Mouse (Mus musculus) lung, embryonic 14.5 days (tissue): ENCODE results near the gene Gdf9. TPM values are rescaled to one million over a fixed set of nuclear protein-coding genes. Genes with fewer than 3 reads are reported as not detected.

Experiments used
- ATAC-seq: fragments of 200-750 bp; cut with Nextera tagmentation; 2 replicates; pipeline ENCODE4 v1.8.0; 2017; ENCODE audit warnings: mild to moderate bottlenecking, moderate TSS enrichment, moderate library complexity; ENCODE audit not compliant: insufficient read depth
- DNase-seq: peaks from one replicate; pipeline ENCODE4 v3.0.0-alpha.2; 2015
- H3K27ac ChIP-seq: fragments of 300-500 bp; sonication (generic); 2 replicates; pipeline ENCODE4 v1.5.1; 2014; ENCODE audit warnings: low read depth, mild to moderate bottlenecking, moderate library complexity
- H3K27me3 ChIP-seq: fragments of 300-500 bp; sonication (generic); 2 replicates; pipeline ENCODE4 v1.6.1; 2014; ENCODE audit warnings: low read length, control low read depth; ENCODE audit not compliant: insufficient read depth
- H3K36me3 ChIP-seq: fragments of 300-500 bp; sonication (generic); 2 replicates; pipeline ENCODE4 v1.6.1; 2014; ENCODE audit warnings: control low read depth; ENCODE audit not compliant: insufficient read depth
- H3K4me1 ChIP-seq: fragments of 300-500 bp; sonication (generic); 2 replicates; pipeline ENCODE4 v1.6.1; 2014; ENCODE audit warnings: antibody characterized with exemption, control low read depth; ENCODE audit not compliant: insufficient read depth
- H3K4me2 ChIP-seq: fragments of 300-500 bp; sonication (generic); 2 replicates; pipeline ENCODE4 v1.6.1; 2014; ENCODE audit warnings: mild to moderate bottlenecking
- H3K4me3 ChIP-seq: fragments of 300-500 bp; sonication (generic); 2 replicates; pipeline ENCODE4 v1.5.1; 2014; ENCODE audit warnings: low read depth, low read length
- H3K9ac ChIP-seq: fragments of 300-500 bp; sonication (generic); 2 replicates; pipeline ENCODE4 v1.6.1; 2014
- H3K9me3 ChIP-seq: fragments of 300-500 bp; sonication (generic); 2 replicates; pipeline ENCODE4 v1.6.1; 2016; ENCODE audit warnings: low read depth, low read length, control low read depth
- CTCF ChIP-seq: IDR thresholded peaks from 2 replicates; pipeline ENCODE4 v1.5.1; 2016; ENCODE audit warnings: antibody characterized with exemption, low read depth
- WGBS: fragments of 180-500 bp; shearing (Covaris S2); extraction: QIAGEN DNeasy Blood & Tissue Kit; methylation state at CpG from one replicate; pipeline ENCODE4 v1.1.7; 2014; 5-methylcytosine and 5-hydroxymethylcytosine counted together
- polyA plus RNA-seq: library from polyadenylated mRNA; unstranded; fragments of >200 nt; fragmentation: Nextera tagmentation; extraction: Ambion mirVana; gene quantifications from 2 replicates; pipeline ENCODE4 v1.2.1, GENCODE M21; 2014

Gene Gdf9
- polyA plus RNA-seq, 1 experiment from 2014 or later: 2.0 TPM

DNA sequence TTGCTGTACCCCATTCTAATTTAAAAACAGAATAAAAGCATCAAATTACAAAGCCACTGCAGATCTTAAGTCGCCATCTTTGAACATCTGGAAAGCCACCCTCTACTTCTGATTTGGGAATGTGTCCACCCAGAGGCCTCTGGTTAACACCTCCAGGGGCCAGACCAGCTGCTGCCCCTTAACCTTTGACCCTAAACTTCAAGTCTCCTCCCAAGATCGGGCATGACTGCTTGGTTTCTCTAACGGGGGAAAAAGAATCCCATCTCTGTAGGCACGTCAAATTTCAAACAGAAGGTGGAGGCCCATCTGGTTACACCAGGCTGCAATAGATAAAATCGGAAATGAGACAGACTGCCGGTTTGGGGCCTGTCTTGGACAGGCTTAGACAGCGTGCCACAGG, 47.0 kb downstream of the Gdf9 start:
- no peak overlapping the region for H3K27ac ChIP-seq
- H3K27me3 ChIP-seq: peaks cover 80% of the 10 kb centered on the region
- ATAC-seq (no peak), DNase-seq (no peak)
- no peak overlapping the region for H3K4me2 ChIP-seq
- no peaks in the 10 kb centered on the region for H3K4me1 ChIP-seq
- no peak overlapping the region for H3K9ac ChIP-seq
- 32% methylated on average over 7 of the region's 7 CpGs for WGBS
- H3K9me3 ChIP-seq: no peaks in the 10 kb centered on the region; the same call in 1 of the 2 replicates
- no peaks in the 10 kb centered on the region for H3K36me3 ChIP-seq
- peak overlapping the region; percentile 40; the same call in 1 of the 2 replicates for H3K4me3 ChIP-seq
- no peak for TF ChIP-seq CTCF

DNA sequence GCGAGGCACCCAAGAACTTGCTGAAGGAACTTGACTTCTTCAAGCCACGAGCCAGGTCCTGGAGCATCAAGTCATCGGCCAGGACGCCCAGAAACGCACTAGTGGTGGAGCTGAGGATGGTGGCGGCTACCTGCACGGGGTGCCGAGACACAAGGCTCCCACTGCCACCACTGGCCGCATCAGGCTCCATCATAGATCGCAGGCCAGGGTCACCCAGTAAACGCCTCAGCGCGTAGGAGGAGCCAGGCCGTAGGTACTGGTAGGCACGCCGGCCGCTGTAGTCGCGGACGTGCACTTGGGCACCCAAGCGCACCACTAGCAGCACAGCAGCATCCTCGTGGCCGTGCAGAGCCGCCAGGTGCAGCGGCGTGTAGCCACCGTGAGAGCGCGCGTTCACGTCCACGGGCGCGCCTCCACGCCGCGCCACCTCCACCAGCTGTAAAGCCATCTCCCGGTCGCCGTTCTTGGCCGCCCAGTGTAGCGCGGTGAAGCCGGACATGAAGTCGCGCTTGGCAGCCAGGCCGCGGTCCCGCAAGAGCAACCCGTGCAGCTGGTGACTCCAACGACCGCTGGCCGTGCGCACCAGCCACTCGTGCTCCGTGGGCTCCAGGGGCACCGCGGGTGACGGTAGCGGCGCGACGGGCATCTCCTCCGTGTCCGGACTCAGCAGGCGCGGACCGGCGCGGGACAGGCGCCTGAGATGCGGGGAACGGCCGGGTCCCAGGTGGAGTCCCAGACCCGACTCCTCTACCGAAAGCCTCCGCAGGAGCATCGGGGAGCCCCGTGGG, 47.8 kb downstream of the Gdf9 start:
- ATAC-seq (peak; percentile 31; the same call in 1 of the 2 replicates), DNase-seq (peak; percentile 33)
- Histone ChIP-seq H3K27me3 (peaks cover 80% of the 10 kb centered on the region), H3K27ac (no peak overlapping the region), H3K36me3 (no peaks in the 10 kb centered on the region), H3K4me3 (peak overlapping the region; percentile 40), H3K4me1 (no peaks in the 10 kb centered on the region), H3K9ac (peak overlapping the region; percentile 29; the same call in 1 of the 2 replicates), H3K4me2 (peak overlapping the region; percentile 77), H3K9me3 (no peaks in the 10 kb centered on the region; the same call in 1 of the 2 replicates)
- no peak for TF ChIP-seq CTCF
- 4% methylated on average over 76 of the region's 79 CpGs for WGBS

DNA sequence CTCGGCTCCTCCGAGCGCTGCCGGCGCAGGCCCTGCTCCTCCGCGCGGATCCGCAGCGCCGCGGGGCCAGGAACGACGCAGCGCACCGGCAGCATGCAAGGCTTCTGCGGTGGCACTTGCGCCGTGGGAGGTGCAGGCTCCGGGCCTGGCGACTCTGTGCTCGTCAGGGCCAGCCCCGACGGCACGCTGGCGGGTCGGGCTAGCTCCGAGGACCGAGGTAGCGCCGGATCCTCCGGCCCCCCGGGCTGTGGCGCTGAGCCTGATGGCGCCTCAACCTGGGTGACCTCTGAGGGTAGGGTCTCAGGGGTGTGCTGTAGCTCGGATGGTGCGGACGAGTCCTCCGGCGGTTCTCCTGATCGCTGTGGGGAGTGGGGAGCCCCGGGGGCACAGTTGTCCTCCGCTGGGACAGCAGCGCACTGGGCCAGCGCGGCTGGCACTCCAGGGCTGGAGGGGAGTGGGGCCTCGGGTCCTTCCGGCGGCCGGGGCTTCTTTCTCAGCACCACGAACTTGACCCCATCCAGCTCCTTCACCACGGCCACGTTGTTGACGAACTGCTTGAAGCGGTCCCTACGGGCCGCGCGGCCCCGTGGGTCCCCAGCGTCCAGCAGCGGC, 48.5 kb downstream of the Gdf9 start:
- WGBS: 1% methylated on average over 59 of the region's 62 CpGs
- no peak for TF ChIP-seq CTCF
- H3K36me3 ChIP-seq: no peaks in the 10 kb centered on the region
- peak overlapping the region; percentile 77 for H3K4me2 ChIP-seq
- H3K27ac ChIP-seq: no peak overlapping the region
- H3K4me3 ChIP-seq: peak overlapping the region; percentile 40
- peak overlapping the region; percentile 32; the same call in 1 of the 2 replicates for H3K9ac ChIP-seq
- H3K4me1 ChIP-seq: no peaks in the 10 kb centered on the region
- no peaks in the 10 kb centered on the region; the same call in 1 of the 2 replicates for H3K9me3 ChIP-seq
- H3K27me3 ChIP-seq: peaks cover 76% of the 10 kb centered on the region
- no peak for DNase-seq
- 0 out of 2 replicates have a peak, but pooled peaks have one; percentile 21 for ATAC-seq

GRCm38 (mm10) chr11:53479783-53480301, 49.0 kb downstream of the Gdf9 start, which contains the start of the genes Gm9945 and Sowaha:
Gm9945 (plus strand) TSS chr11:53480166.
Sowaha (minus strand) TSS chr11:53480274.
- no peak within 1 kb of the TSS for H3K27ac ChIP-seq

DNA sequence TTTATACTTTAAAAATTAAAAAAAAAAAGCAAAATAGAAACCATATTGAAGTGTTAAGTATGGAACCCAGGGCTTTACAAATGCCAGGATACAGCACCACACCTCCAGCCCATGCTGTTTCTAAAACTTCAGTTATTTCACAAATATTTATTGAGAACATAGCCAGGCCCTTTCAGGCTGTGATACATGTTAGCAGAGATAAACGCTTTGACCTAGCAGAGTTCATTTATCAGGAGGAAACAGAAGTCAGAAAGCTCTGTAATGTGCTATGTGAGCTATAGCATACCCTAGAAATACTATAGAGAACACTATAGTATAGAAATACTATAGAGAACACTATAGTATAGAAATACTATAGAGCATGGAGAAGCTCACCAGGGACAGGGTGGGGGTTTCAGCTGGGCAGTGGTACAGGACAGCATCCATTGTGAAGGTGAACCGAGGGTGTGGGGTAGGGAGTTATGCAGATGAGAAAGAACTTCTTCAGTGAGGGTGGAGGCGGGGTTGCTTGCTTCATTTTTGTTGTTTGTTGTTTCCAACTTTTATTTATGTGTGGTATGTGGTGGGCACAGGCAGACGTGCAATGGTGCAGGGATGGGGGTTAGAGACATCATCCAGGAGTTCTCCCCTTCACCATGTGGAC, 50.4 kb downstream of the Gdf9 start:
- no peaks in the 10 kb centered on the region for H3K36me3 ChIP-seq
- H3K4me3 ChIP-seq: no peak overlapping the region
- H3K4me2 ChIP-seq: no peak overlapping the region
- no peaks in the 10 kb centered on the region for H3K4me1 ChIP-seq
- H3K27ac ChIP-seq: no peak overlapping the region
- H3K27me3 ChIP-seq: peaks cover 60% of the 10 kb centered on the region
- H3K9me3 ChIP-seq: no peaks in the 10 kb centered on the region; the same call in 1 of the 2 replicates
- no peak for TF ChIP-seq CTCF
- H3K9ac ChIP-seq: no peak overlapping the region
- DNase-seq: no peak
- no peak for ATAC-seq
- 58% methylated on average over 4 of the region's 4 CpGs for WGBS

More at GRCm38 (mm10) chr11:53479783-53480301, 49.0 kb downstream of the Gdf9 start, which contains the start of the genes Gm9945 and Sowaha:
- 3% methylated on average over 40 of the region's 40 CpGs for WGBS
- Histone ChIP-seq H3K4me2 (peak within 1 kb of the TSS; percentile 77), H3K27me3 (peaks cover 70% of the 10 kb centered on the region), H3K4me3 (peak within 1 kb of the TSS; percentile 40), H3K9ac (peak within 1 kb of the TSS; percentile 32; the same call in 1 of the 2 replicates), H3K9me3 (no peaks in the 10 kb centered on the region; the same call in 1 of the 2 replicates), H3K36me3 (no peaks in the 10 kb centered on the region), H3K4me1 (no peaks in the 10 kb centered on the region)
- TF ChIP-seq CTCF: no peak
- peak; percentile 58 for ATAC-seq
- DNase-seq: peak; percentile 37

DNA sequence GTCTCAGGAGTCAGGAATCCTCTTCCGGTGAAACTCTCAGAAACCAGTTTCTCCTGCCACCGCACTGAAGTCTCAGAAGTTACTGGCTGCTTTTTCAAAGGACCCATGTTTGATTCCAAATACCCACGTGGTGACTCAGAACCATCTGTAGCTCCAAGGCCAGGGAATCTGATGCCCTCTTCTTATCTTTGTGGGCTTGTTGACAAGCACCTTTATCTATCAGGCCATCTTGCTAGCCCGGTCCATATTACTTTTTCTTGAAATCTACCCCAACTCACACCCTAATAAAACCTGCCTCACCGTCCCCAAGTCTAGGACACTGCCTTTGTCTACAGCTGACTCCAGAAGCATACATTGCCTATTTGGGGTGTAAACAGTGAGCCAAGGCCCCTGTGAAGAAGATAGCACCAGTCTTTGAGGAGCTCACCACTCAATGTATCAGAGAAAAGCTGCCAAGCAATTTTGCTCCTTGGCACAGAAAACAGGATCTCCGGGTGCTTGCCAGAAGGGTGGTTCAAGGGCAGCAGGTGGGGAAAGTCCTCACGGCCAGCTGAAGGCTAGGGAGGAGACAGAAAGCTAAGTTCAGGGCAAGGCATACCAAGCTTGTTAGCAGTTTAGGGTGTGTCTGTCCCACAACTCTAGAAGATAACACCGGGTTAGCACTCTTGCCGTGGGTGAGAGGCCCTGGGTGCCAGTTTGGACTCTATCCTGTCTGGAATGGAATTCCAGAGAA, 52.5 kb downstream of the Gdf9 start:
- Histone ChIP-seq H3K4me3 (no peak overlapping the region), H3K9ac (no peak overlapping the region), H3K36me3 (no peaks in the 10 kb centered on the region), H3K4me1 (no peaks in the 10 kb centered on the region), H3K27ac (no peak overlapping the region; the same call in 1 of the 2 replicates), H3K4me2 (no peak overlapping the region), H3K9me3 (no peaks in the 10 kb centered on the region; the same call in 1 of the 2 replicates), H3K27me3 (peaks cover 55% of the 10 kb centered on the region)
- no peak for TF ChIP-seq CTCF
- DNase-seq (no peak), ATAC-seq (no peak)
- WGBS: 56% methylated on average over 9 of the region's 9 CpGs
